Mouse (Mus musculus) activated CD4-positive, CD25-positive, alpha-beta regulatory T cell (primary cell): ENCODE results near the gene Gm13084. TPM values are rescaled to one million over a fixed set of nuclear protein-coding genes. Genes with fewer than 3 reads are reported as not detected.

Source experiments
- polyA plus RNA-seq, 2 experiments: library from polyadenylated mRNA; unstranded; fragments of 100-300 nt; shearing (Covaris generic); gene quantifications; one replicate each; pipeline ENCODE4 v1.2.1; 2017

Gene Gm13084
- under 1 TPM in 1 of 2 experiments, not detected in 1; 0.43 TPM for polyA plus RNA-seq

DNA sequence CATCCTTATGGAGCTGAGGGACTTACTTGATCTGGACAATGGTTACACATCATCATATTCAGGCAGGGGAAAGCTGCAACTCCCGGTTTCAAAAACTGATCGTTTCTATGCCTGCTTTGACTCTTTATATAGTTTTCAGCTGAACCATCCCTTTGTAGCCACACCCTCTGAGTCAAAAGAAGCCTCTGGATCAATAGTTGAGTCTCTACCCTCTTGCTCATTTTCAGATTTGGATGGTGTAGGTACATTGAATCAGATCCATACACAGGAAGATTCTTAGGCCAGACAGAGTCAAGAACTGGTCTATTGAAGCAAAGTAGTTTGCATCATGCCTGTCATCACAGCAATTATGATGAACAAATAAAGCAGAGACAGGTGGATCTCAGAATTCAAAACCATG lies at the start of gene Gm13084:
Gene Gm13084, minus strand, starts transcription at position 101 of the 400 bp plus-strand sequence.

DNA sequence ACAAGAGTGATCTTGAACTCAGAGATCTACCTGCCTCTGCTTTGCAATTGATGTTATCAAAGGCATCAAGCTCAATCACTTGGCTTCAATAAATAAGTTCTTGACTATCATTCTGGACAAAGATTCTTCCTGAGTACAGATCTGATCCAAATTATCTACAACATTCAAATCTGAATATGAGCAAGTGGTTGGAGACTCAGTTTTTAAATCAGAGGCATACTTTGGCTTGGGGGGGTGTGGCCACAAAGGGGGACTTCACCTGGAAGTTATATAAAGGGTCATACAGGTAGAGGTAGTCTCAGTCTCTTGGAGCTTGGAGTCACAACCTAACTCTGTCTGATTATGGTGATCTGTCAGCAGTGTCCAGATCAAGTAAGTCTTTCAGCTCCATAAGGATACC lies 30.3 kb upstream of the Gm13084 start, which contains the start of gene Gm13103:
Gene Gm13103, plus strand, starts transcription at position 301 of the 400 bp plus-strand sequence.

DNA sequence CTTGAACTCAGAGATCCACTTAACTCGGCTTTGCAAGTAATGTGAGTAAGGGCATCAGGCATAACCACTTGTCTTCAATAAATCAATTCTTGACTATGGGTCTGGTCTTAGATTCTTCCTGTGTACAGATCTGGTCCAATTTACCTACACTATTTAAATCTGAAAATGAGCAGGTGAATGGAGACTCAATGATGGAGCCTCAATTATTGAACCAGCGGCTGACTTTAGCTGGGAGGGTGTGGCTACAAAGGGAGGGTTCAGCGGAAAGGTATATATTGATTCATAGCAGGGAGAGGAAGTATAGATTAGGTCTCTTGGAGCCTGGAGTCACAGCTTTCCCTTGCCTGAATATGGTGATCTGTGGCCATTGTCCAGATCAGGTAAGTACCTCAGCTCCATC lies 26.8 kb downstream of the Gm13084 start, which contains the start of gene Gm13023:
Gene Gm13023, plus strand, starts transcription at position 301 of the 400 bp plus-strand sequence.

Other genes starting within 250 kb of the Gm13084 start
- gene Gm13083, start 201.1 kb downstream of the Gm13084 start, polyA plus RNA-seq: under 1 TPM in 1 of 2 experiments, not detected in 1; 0.11 TPM
- not detected for gene Gm13088, start 158.8 kb downstream of the Gm13084 start, polyA plus RNA-seq
- under 1 TPM in 1 of 2 experiments, not detected in 1; 0.12 TPM for gene Gm13089, start 113.4 kb downstream of the Gm13084 start, polyA plus RNA-seq
- gene Gm13078, start 96.6 kb downstream of the Gm13084 start, polyA plus RNA-seq: under 1 TPM in 1 of 2 experiments, not detected in 1; 0.11 TPM
- gene Gm13023, start 26.7 kb downstream of the Gm13084 start, polyA plus RNA-seq: not detected
- under 1 TPM in 1 of 2 experiments, not detected in 1; 0.47 TPM for gene Gm13103, start 30.4 kb upstream of the Gm13084 start, polyA plus RNA-seq
- under 1 TPM in 1 of 2 experiments, not detected in 1; 0.37 TPM for gene Pramef6, start 84.3 kb upstream of the Gm13084 start, polyA plus RNA-seq
- gene Pramef25, start 134.9 kb upstream of the Gm13084 start, polyA plus RNA-seq: not detected
- gene Gm13101, start 150.9 kb upstream of the Gm13084 start, polyA plus RNA-seq: not detected
- gene Pramef17, start 178.3 kb upstream of the Gm13084 start, polyA plus RNA-seq: under 1 TPM in 1 of 2 experiments, not detected in 1; 0.14 TPM
- under 1 TPM; 0.14 to 0.25 TPM for gene Pramel4, start 243.0 kb upstream of the Gm13084 start, polyA plus RNA-seq